Mouse (Mus musculus) cerebellum, adult 11-12 months (tissue): ENCODE measurements around the gene Phykpl.

Experiments used
- DNase-seq: peaks from one replicate; pipeline ENCODE4 v3.0.0; 2022

Gene Phykpl

DNA sequence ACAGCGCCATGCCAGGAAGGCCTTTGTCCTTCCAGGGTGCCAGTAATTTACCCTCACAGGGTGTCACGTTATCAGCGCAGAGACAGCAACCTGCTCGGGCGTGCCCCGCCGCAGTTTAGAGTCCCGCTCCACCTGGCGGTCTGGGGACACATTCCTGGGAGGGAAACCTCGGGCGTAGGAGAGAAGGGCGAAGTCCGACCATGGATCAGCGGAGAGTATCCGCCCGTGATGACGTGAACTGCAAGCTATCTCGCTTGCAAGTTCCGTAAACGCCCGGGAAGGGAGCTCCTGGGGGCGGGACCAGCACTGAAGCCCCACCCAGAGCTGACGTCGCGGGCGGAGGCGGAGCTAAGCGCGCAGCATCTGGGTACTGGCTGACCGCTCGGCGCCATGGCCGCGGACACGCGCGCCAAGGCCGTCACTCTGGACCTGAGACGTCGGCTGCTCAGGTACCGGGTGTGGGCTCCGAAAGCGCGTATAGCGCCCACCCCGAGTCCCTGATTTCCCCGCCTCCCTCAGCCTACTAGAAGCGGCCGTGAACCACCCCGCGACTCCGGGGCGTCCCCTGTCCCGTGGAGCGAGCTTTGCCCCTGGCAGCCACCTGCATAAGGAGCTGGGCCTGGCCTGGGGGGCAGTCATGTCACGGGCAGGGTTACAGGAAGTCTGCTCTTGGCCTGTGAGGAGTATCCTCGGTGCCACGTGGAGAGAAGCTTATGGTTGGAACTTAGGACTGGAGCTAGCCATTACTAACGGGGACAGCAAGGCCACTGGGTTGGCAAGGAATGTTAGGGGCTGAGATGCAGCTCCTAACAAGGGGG is at the start of gene Phykpl:
Gene Phykpl, plus strand, starts transcription at position 327 of the 818 bp plus-strand sequence.
- DNase-seq: peak; percentile 97

DNA sequence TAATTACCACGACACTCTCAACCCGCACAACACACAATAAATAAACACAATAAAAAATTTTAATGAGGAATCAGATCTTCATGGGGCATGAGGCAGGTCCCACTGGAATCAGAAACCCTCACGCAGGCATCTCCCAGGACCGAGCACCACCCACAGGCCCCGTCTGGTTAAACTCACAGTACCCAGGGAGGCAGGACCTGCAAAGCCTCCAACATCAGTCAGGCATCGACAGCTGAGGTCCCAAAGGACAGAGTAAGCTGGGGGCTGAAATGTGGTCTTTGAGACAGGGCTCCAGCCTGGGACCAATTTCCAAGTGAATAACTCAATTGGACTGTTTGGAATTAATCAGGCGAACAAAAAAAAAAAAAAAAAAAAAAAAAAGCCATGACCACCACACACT is 46.2 kb upstream of the Phykpl start:
- no peak for DNase-seq

DNA sequence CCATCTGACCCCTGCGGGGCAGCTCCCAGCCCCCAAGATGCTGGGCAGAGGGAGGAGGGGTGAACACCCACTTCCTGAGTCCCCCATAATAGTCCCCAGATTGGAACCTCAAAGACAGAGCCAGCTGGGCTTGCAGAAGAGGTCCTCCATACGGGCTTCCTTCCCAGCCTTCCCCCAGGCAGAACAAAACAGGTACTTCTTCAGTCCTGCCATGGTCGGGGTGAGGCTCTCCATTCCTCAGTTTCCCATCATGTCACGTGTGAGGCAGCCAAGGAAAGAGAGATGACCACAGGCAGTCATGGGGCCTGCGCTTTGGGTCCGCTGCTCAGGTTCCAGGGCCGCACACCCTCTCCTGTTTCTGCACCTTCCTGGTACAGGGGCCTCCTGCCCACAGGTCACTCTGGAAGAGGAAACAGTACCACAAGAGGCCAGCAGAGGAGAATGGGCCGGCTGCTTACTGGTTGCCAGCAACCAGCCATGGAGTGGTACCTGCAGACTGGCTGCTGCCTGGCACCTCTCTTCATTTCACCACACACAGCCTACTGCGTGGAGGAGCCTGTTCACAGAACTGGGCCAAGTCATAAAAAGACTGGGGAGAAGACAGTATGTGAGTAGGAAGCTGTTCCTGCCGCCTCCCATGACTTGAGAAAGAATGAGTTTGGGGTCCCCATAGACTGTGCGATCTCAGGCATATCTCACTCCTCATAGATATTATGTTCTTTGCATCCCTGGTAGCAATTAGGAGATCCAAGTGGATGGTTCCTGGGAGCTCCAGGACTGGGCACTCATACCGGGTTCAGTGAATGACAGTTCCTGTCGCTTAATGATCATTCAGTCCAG is 45.4 kb upstream of the Phykpl start:
- no peak for DNase-seq

DNA sequence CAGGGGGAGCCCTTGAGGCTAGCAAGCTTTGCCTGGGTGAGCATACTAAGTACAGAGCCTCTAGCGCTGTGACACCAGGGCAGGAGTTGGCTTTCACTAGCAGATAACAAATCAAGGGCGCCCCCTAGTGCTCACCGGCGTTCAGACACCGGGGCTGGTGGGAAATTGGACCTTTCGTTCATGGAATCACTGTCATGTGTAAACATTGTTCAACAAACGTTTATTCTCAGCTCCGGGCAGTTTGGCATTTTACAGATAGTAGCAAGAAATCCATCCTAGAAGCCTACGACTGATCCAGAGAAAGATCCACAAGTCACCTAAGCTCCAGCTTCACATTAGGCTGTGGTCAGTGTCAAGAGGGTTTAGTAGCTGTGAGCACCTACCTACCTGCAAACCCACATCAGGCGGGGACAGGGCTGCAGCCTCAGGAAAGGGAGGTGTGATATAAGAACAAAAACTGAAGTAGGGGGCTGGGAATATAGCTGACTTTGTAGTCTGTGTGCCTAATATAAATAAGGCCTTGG is 44.7 kb upstream of the Phykpl start:
- DNase-seq: peak; percentile 90

DNA sequence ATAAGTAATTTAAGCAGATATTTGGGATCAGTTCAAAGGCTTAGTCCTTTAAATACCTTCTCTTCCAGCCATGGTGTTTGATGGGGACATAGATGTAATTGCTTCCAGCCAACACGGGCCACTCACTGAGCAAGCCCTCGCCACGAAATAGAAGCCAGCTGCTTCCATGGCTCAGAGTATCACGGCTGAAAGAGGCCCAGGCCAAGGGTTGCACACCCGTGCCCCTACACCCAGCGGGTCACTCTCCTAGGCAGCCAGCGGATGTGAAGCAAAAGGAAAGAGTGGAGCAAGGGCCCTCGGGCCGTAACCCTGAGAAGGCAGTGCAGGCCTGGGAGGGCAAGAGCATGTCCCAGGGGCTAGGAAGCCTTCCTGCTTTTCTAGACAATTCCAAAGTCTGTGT is 42.1 kb upstream of the Phykpl start:
- DNase-seq: no peak

- DNase-seq: no peak
Measured at GRCm38 (mm10) chr11:51543487-51544050, 41.0 kb upstream of the Phykpl start.

GRCm38 (mm10) chr11:51544413-51544812 is 40.1 kb upstream of the Phykpl start:
- DNase-seq: no peak

- no peak for DNase-seq
Measured at GRCm38 (mm10) chr11:51545811-51546210, 38.7 kb upstream of the Phykpl start.

GRCm38 (mm10) chr11:51551253-51551652 is 33.3 kb upstream of the Phykpl start:
- no peak for DNase-seq

- DNase-seq: no peak
Measured at GRCm38 (mm10) chr11:51552091-51552490, 32.5 kb upstream of the Phykpl start.

DNA sequence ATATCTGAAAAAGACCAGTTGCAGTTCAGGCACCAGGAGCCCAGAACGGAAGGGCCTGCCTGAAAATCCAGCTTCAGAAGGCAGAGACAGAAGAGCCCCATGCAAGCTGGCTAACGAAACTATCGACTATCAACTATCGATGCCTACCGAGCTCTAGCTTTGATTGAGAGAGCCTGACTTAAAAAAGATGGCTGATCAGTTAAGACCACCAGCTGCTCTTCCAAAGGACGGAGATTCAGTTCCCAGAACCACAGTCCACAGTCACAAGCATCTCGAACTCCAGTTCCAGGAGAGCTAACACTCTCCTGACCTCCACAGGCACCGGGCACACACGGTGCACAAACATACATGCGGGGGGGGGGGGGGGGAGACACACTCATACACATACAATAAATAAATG is 30.0 kb upstream of the Phykpl start:
- no peak for DNase-seq

DNA sequence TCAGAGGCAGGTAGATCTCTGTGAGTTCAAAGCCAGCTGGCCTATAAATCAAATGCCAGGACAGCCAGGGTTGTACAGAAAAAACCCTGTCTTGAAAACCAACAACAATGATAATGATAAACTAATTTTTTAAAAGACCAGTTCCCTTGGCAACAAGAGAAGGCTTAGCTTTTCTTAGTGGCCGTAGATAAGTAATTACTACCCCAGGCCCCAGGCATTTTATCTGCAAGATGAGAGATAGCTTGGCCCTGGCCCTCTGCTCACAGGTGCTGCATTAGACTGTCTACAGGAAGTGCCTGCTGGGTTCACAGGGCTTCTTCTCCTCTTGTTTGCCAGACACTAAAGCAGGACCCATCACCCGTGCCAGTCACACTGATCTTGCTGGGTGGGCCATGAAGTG is 29.5 kb upstream of the Phykpl start:
- no peak for DNase-seq

- no peak for DNase-seq
Measured at GRCm38 (mm10) chr11:51563276-51563675, 21.3 kb upstream of the Phykpl start.

- no peak for DNase-seq
Measured at GRCm38 (mm10) chr11:51565062-51565461, 19.5 kb upstream of the Phykpl start.

GRCm38 (mm10) chr11:51565951-51566350 is 18.6 kb upstream of the Phykpl start:
- no peak for DNase-seq

DNA sequence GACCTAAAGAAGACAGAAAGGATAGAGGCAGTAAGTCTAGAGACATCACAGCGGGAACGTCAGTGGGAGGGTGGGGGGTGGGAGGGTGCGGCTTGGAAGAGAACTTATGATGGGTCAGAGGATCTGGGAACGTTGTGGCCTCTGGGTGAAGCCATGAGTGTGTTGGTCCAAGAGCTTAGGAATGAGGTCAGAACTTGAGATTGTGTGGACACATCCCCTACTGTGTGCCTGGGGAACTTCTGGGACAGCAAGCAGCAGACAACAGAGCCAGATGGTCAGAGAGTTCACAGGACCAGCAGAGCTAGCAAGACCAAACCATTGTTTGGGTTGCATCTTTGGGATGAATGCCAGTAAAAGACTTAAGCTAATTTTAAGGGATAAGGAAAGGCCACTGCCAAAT is 15.8 kb upstream of the Phykpl start:
- DNase-seq: no peak

GRCm38 (mm10) chr11:51576454-51576853 is 8.1 kb upstream of the Phykpl start:
- no peak for DNase-seq

GRCm38 (mm10) chr11:51577587-51577986 is 7.0 kb upstream of the Phykpl start:
- DNase-seq: no peak

- no peak for DNase-seq
Measured at GRCm38 (mm10) chr11:51579024-51579423, 5.5 kb upstream of the Phykpl start.

DNA sequence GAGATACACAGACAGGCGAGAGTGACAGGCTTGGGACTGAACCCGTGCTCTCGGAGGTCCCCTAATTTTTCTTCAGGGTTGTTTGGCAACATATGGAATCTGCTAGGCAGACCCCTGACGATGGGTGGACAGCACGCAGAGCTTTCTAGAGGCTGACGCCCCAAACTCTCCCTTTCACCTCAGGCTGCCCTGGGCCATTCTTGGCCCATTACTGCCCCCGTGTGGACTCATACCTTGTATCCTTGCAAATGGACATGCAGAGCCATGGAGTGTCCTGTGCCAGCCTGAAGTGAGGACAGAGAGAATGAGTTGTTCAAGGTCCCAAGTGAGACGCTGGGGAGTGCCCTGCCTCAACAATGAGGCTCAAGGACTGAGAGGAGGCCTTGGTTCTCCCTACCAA is 1.8 kb upstream of the Phykpl start:
- peak; percentile 62 for DNase-seq

GRCm38 (mm10) chr11:51584057-51584430 is 513 bp upstream of the Phykpl start:
- DNase-seq: no peak

DNA sequence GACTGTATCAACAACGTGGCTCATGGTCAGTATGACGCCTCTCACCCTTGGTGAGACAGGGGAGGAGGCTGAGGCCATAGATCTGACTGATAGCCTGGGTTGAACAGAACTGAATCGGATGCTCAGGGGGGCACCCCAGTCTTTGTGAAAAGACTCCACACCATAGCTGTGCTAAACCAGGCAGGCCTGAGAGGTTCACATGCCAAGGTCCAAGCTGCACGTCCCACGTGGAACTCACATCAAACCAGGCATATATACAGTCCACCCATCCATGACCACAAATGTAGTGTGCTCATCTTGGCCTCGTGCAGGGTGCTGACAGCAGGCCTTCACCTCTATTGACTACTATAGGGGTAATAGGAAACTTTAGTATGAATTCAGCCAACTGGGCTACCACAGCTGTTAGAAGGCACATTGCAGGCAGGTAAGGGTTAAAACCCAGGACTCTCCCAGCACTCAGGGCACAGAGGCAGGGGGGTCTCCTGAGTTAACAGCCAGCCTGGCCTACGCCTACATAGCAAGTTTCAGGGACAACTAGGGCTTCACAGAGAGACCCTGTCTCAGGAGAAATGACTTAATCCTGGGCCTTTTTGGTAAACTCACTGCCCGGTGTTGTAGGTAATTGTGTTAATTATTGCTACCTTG is 1.2 kb downstream of the Phykpl start:
- no peak for DNase-seq

DNA sequence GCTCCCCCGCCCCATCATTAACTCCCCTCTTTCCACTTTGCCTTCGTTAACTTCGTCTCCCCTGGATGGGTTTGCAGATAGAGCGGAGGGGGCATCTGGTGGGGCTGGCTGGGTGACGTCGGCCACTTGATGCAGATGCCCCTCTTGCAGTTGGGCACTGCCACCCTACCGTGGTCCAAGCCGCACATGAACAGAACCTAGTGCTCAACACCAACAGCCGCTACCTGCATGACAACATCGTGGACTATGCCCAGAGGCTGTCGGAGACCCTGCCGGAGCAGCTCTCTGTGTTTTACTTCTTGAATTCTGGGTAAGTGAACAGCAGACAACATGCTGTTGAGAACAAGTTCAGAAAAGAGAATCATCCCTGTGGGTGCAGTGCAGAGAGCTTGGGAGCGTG is 1.9 kb downstream of the Phykpl start:
- no peak for DNase-seq
